20 mouse cellular contexts compared by ENCODE assay signal in the genomic region with DNA sequence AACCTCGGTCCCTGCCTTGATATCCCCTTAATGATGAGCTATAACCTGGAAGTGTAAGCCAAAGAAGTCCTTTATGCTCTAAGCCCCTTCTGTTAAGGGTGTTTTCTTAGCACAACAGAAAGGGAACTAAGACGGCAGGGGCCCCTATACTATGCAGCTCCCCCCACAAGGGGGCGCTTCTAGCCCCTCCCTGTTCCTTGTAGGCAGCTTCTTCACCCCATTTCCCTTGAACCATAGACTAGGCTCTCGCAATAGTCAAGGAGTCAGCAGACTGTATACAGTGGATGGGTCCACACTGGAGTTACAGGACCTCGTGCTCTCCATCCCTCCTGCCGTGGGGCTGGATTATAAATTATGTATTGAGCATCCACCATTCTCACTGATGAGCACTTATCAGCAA.
DNase-seq lines count a peak whose midpoint lies in the region; ATAC-seq and TF ChIP-seq lines count a peak whose summit lies in the region.
"Had no signal": no experiment of that assay in that cellular context is flagged by ENCODE, and none has a peak within 500 bp of the region (broad histone marks: within the 10 kb centered on the region; RNA-seq: fewer than 3 reads in every experiment).

No protein-coding gene starts in this region.

- no peaks in the 10 kb centered on the region for H3K9me3 ChIP-seq in intestine, embryonic 15.5 days
- no peaks in the 10 kb centered on the region for H3K9me3 ChIP-seq in kidney, embryonic 15.5 days (replicated peaks)
- H3K9me3 ChIP-seq: hindbrain, embryonic 15.5 days; midbrain, embryonic 10.5 days had no signal

- WGBS in intestine, embryonic 15.5 days: 68% methylated on average over 6 of the region's 6 CpGs
- WGBS in kidney, embryonic 15.5 days: 75% methylated on average over 6 of the region's 6 CpGs

- DNase-seq in CD4-positive, CD25-positive, alpha-beta regulatory T cell, adult 2 months (ENCODE audit: low read depth, low spot score): peak; percentile 4
- DNase-seq in layer of hippocampus, adult 2 months (ENCODE audit: low spot score in 2 of 2): no peak
- DNase-seq in layer of hippocampus, postnatal 10 days (ENCODE audit: low spot score in 2 of 2): no peak
- DNase-seq in testis, postnatal 14 days (ENCODE audit: low spot score): no peak
- DNase-seq: cerebellum, adult 9-10 months; forebrain, postnatal 0 days; gastrocnemius, postnatal 10 days; layer of hippocampus, adult 9-11 months; right cerebral cortex, postnatal 14 days; thymus, postnatal 14 days had no signal

- ATAC-seq in CD4-positive, CD25-positive, alpha-beta regulatory T cell, adult 4 months: no peak
- ATAC-seq in intestine, embryonic 15.5 days: no peak
- ATAC-seq in kidney, embryonic 15.5 days (replicated peaks; ENCODE audit: low FRiP score): no peak
- ATAC-seq: forebrain, postnatal 0 days had no signal

- H3K9ac ChIP-seq in intestine, embryonic 15.5 days: no peak overlapping the region
- no peak overlapping the region for H3K9ac ChIP-seq in kidney, embryonic 15.5 days
- H3K9ac ChIP-seq: forebrain, postnatal 0 days; hindbrain, embryonic 15.5 days; liver, embryonic 14.5 days had no signal

- no peak for TF ChIP-seq POLR2A in testis, adult 2 months (IDR thresholded peaks at IDR 0.05; ENCODE audit: control insufficient read depth, low read depth, low read length)

- H3K36me3 ChIP-seq in testis, adult 2 months (ENCODE audit: control insufficient read depth, insufficient read depth, low read length): no peaks in the 10 kb centered on the region
- H3K36me3 ChIP-seq in intestine, embryonic 15.5 days: no peaks in the 10 kb centered on the region
- H3K36me3 ChIP-seq in kidney, embryonic 15.5 days: no peaks in the 10 kb centered on the region
- H3K36me3 ChIP-seq: G1E; hindbrain, embryonic 15.5 days had no signal

- no peak overlapping the region for H3K4me2 ChIP-seq in intestine, embryonic 15.5 days (replicated peaks)
- no peak overlapping the region for H3K4me2 ChIP-seq in kidney, embryonic 15.5 days
- H3K4me2 ChIP-seq: hindbrain, embryonic 15.5 days had no signal

- no peak overlapping the region for H3K27ac ChIP-seq in layer of hippocampus, adult 2 months
- no peak overlapping the region for H3K27ac ChIP-seq in testis, adult 2 months (ENCODE audit: control insufficient read depth, insufficient read depth, low read depth, low read length)
- H3K27ac ChIP-seq in intestine, embryonic 15.5 days: no peak overlapping the region
- H3K27ac ChIP-seq in kidney, embryonic 15.5 days: no peak overlapping the region
- H3K27ac ChIP-seq: hindbrain, embryonic 15.5 days; liver, embryonic 14.5 days; midbrain, embryonic 10.5 days had no signal

- peak; percentile 48 for TF ChIP-seq CTCF in layer of hippocampus, adult 2 months (conservative IDR thresholded peaks at IDR 0.05)
- TF ChIP-seq CTCF in testis, adult 2 months (IDR thresholded peaks at IDR 0.05; ENCODE audit: control insufficient read depth, insufficient read depth, insufficient replicate concordance, low read depth, low read length): peak; percentile 3; the same call in 1 of the 2 replicates

- H3K4me1 ChIP-seq in testis, adult 2 months (ENCODE audit: control insufficient read depth, insufficient read depth, low read length): no peaks in the 10 kb centered on the region
- no peaks in the 10 kb centered on the region for H3K4me1 ChIP-seq in intestine, embryonic 15.5 days (replicated peaks)
- no peaks in the 10 kb centered on the region for H3K4me1 ChIP-seq in kidney, embryonic 15.5 days
- H3K4me1 ChIP-seq: hindbrain, embryonic 15.5 days; midbrain, embryonic 10.5 days had no signal

- no peak overlapping the region for H3K4me3 ChIP-seq in layer of hippocampus, adult 2 months
- no peak overlapping the region for H3K4me3 ChIP-seq in testis, adult 2 months (ENCODE audit: control insufficient read depth, low read depth, low read length)
- H3K4me3 ChIP-seq in intestine, embryonic 15.5 days (replicated peaks): no peak overlapping the region
- no peak overlapping the region for H3K4me3 ChIP-seq in kidney, embryonic 15.5 days (replicated peaks)
- H3K4me3 ChIP-seq: erythroblast, embryonic 14.5 days; hindbrain, embryonic 15.5 days; midbrain, embryonic 10.5 days; myocyte had no signal

- no peaks in the 10 kb centered on the region for H3K27me3 ChIP-seq in testis, adult 2 months (ENCODE audit: control insufficient read depth, insufficient read depth, low read length)
- H3K27me3 ChIP-seq in intestine, embryonic 15.5 days (replicated peaks): no peaks in the 10 kb centered on the region
- no peaks in the 10 kb centered on the region for H3K27me3 ChIP-seq in kidney, embryonic 15.5 days
- H3K27me3 ChIP-seq: hindbrain, embryonic 15.5 days had no signal
